Mouse (Mus musculus) forebrain, embryonic 10.5 days (tissue): ENCODE measurements around the gene Mxd3. TPM values are rescaled to one million over a fixed set of nuclear protein-coding genes. Genes with fewer than 3 reads are reported as not detected.

Experiments
- DNase-seq: peaks from one replicate; pipeline ENCODE4 v3.0.0-alpha.2; 2017; ENCODE audit warnings: low spot score; ENCODE audit errors: extremely low spot score
- H3K27ac ChIP-seq: fragments of 300-500 bp; sonication (generic); 2 replicates; pipeline ENCODE4 v1.5.1; 2016; ENCODE audit warnings: mild to moderate bottlenecking
- H3K27me3 ChIP-seq: fragments of 300-500 bp; sonication (generic); 2 replicates; pipeline ENCODE4 v1.6.1; 2016; ENCODE audit warnings: mild to moderate bottlenecking; ENCODE audit not compliant: poor library complexity, severe bottlenecking
- H3K36me3 ChIP-seq: fragments of 300-500 bp; sonication (generic); replicated peaks from 2 replicates; pipeline ENCODE4 v1.6.1; 2016; ENCODE audit warnings: mild to moderate bottlenecking, moderate library complexity
- H3K4me1 ChIP-seq: fragments of 300-500 bp; sonication (generic); 2 replicates; pipeline ENCODE4 v1.6.1; 2016
- H3K4me3 ChIP-seq: fragments of 300-500 bp; sonication (generic); 2 replicates; pipeline ENCODE4 v1.5.1; 2016; ENCODE audit warnings: mild to moderate bottlenecking, moderate library complexity
- H3K9me3 ChIP-seq: fragments of 300-500 bp; sonication (generic); 2 replicates; pipeline ENCODE4 v1.6.1; 2016; ENCODE audit warnings: mild to moderate bottlenecking, moderate library complexity
- WGBS: fragments of 180-500 bp; shearing (Covaris S2); methylation state at CpG from one replicate; pipeline ENCODE4 v1.1.7; 2016; 5-methylcytosine and 5-hydroxymethylcytosine counted together
- polyA plus RNA-seq: library from polyadenylated mRNA; unstranded; fragments of >200 nt; fragmentation: Nextera tagmentation; extraction: Ambion mirVana; gene quantifications from 2 replicates; pipeline ENCODE4 v1.2.1, GENCODE M21; 2016

The Mxd3 gene
- polyA plus RNA-seq, 1 experiment from 2014 or later: 28.5 TPM

DNA sequence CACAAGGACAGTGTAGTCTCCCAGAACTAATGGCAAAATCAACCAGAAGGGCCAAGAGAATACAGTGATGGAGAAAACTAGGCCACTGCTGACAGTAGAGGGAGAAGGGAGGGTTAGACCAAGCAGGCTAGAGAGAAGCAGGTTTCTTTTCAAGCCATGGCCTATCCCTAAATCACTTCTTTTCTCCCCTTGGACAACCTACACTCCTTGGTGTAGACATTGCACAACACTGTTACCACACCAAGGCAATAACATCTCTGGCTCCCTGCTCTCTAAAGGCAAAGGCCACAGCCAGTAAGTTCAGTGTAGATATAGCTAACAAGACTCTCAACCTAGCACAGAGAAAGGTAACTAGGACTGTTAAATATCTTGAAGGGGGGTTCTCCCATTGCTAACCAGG lies 31.5 kb upstream of the Mxd3 start:
- Histone ChIP-seq H3K27me3 (no peaks in the 10 kb centered on the region), H3K9me3 (no peaks in the 10 kb centered on the region), H3K4me3 (peak overlapping the region; percentile 97), H3K4me1 (peaks cover 19% of the 10 kb centered on the region), H3K36me3 (peaks cover 51% of the 10 kb centered on the region), H3K27ac (no peak overlapping the region)
- DNase-seq: no peak

DNA sequence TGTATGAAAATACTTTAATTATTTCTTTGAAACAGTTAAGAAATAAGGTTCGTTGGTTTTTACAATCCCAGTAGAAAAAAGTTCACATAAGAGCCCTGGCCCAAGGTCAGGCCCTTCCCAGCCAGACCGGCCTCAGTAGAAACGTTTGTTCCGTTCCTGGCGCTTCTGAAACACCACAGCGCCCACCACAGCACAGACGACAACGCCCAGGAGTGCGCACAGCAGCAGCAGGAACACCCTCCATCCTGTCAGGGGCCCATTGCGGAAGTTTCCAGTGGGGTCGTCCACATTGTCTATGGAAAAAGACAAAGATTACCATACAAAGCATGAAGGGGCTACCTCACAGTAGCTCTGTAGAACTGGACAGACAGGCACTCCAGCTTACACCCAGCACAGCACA lies 17.1 kb upstream of the Mxd3 start:
- no peak for DNase-seq
- Histone ChIP-seq H3K4me3 (no peak overlapping the region), H3K9me3 (no peaks in the 10 kb centered on the region), H3K27me3 (no peaks in the 10 kb centered on the region), H3K27ac (no peak overlapping the region), H3K36me3 (peaks cover 78% of the 10 kb centered on the region), H3K4me1 (no peaks in the 10 kb centered on the region)
- WGBS: 89% methylated on average over 11 of the region's 11 CpGs

DNA sequence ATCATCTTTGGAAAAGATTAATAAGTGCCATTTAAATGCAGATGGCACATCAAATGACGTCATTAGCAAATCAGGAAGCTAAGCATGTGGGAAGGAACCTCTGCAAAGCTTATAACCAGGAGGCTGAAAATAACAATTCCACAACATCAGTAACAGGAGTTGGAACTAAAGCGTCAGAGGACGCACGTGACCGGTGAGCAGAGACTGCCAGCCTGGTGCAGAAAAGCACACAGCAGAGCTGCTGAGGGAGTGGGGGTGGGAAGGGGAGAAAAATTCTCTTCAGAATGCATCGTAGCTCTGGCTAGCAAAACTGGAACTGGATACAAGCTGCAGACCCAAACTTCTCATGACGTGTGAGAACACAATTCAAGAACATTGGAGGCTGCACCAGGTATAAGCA lies 14.7 kb upstream of the Mxd3 start:
- 89% methylated on average over 7 of the region's 7 CpGs for whole genome bisulfite sequencing
- Histone ChIP-seq H3K4me1 (no peaks in the 10 kb centered on the region), H3K27ac (no peak overlapping the region), H3K4me3 (no peak overlapping the region), H3K9me3 (no peaks in the 10 kb centered on the region), H3K36me3 (peaks cover 55% of the 10 kb centered on the region), H3K27me3 (no peaks in the 10 kb centered on the region)
- no peak for DNase-seq

DNA sequence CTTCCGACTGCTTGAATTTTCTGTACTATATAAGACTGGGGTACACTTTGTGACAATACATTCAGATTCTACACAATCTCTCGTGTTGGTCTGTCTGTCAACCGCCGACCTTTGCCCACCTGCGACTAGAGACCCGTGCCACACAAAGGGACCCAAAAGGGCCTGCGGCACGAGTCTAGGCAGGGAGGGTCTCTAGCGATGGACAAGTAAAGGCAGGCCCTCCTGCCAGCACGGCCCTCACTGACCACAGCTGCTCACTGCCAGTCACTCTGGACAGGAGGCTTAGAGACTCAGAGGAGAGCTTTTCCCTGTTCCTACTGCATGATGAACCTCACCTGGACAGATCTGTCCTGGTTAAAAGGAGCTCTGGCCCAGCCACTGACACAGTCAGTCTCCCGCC lies 12.8 kb upstream of the Mxd3 start:
- no peak for DNase-seq
- 52% methylated on average over 11 of the region's 11 CpGs for WGBS

DNA sequence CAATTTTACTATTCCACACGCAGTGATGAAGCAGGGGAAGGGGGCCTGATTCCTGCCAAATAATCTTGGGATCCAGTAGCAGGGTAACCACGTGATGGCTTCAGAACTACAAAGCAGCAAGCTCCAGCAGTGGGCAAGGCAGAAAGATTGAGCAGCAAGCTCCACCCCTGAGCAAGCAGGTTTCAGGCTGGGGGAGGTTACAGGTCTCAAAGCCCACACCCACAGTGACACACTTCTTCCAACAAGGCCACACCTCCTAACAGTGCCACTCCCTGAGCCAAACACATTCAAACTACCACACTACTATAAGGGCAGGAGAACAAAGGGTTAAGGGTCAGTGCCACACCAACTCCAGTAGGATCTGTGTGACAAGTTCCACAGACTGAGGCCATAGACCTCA lies 9.6 kb upstream of the Mxd3 start:
- H3K27ac ChIP-seq: no peak overlapping the region
- no peak overlapping the region for H3K4me3 ChIP-seq
- peaks cover 6% of the 10 kb centered on the region for H3K36me3 ChIP-seq
- H3K4me1 ChIP-seq: peaks cover 6% of the 10 kb centered on the region
- 43% methylated on average over 2 of the region's 2 CpGs for WGBS
- no peak for DNase-seq
- no peaks in the 10 kb centered on the region for H3K27me3 ChIP-seq
- H3K9me3 ChIP-seq: no peaks in the 10 kb centered on the region

More for the DNA sequence above, 12.8 kb upstream of the Mxd3 start:
- Histone ChIP-seq H3K27ac (no peak overlapping the region), H3K4me1 (peaks cover 1% of the 10 kb centered on the region), H3K27me3 (no peaks in the 10 kb centered on the region), H3K9me3 (no peaks in the 10 kb centered on the region), H3K4me3 (no peak overlapping the region), H3K36me3 (peaks cover 38% of the 10 kb centered on the region)

DNA sequence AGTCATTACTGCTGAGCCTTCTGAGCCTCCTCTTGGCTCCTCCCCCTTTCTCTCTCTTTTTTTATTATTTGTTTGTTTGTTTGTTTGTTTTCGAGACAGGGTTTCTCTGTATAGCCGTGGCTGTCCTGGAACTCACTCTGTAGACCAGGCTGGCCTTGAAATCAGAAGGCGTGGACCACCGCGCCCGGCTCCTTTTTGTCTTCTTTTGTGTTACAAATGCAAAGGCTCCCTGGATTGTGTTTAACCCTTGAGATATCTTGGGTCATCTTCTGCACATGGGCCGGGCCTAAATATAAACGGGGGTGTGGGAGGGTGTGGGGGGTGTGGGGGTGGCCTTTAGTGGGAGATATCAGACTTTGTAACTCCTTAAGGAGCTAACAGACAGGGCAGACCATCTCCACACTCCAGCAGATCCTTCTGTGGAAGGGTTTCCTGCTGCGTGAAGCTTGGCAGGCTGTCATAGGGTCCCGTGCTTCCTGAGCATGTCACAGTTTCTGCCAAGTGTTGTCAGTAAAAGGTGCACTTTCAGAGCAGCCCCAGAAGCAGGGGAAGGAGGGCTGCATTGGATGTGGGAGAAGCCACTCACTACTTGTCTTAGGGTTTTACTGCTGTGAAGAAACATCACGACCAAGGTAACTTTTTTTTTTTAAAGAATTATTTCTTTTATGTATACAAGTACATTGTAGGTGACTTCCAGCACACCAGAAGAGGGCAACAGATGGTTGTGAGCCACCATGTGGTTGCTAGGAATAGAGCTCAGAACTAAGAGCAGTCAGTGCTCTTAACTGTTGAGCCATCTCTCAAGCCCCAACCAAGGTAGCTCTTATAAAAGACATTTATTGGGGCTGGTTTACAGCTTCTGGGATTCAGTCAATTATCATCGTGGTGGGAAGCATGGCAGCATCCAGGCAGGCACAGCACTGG lies 8.8 kb upstream of the Mxd3 start:
- WGBS: 77% methylated on average over 12 of the region's 12 CpGs

DNA sequence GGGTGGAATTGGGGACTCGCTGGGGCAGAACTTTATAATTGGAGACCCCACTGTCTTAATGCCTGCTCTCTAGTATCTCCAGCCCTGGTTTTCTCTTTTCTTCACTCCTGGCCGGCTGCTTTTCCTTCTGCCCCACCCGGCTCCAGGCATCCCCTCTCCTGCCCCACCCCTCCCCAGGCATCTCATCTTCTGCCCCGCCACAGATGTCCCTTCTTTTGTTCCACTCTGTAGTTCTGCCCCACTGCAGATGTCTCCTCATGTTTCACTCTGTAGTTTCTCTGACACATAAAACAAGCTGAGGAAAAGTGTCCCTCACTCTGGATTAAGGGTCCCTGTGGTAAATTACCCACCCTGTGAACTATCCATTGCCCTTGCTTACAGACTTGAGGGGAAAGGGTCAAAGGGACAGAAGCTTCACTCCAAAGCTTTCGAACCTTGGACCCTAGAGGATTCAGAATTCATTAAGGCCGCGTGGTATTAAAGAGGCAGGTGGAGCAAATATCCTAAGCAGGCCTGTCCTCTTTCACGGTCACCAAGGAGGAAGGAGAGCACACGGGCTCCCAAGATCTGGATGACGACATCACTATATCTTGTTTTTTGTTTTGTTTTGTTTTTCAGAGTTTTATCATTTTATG lies 7.8 kb upstream of the Mxd3 start:
- H3K27me3 ChIP-seq: no peaks in the 10 kb centered on the region
- H3K27ac ChIP-seq: no peak overlapping the region
- H3K4me1 ChIP-seq: peaks cover 6% of the 10 kb centered on the region
- 67% methylated on average over 10 of the region's 10 CpGs for WGBS
- no peak for DNase-seq
- no peaks in the 10 kb centered on the region for H3K9me3 ChIP-seq
- H3K4me3 ChIP-seq: no peak overlapping the region
- no peaks in the 10 kb centered on the region for H3K36me3 ChIP-seq

More for the DNA sequence above, 8.8 kb upstream of the Mxd3 start:
- H3K36me3 ChIP-seq: no peaks in the 10 kb centered on the region
- H3K27ac ChIP-seq: no peak overlapping the region
- H3K9me3 ChIP-seq: no peaks in the 10 kb centered on the region
- DNase-seq: no peak
- no peak overlapping the region for H3K4me3 ChIP-seq
- H3K27me3 ChIP-seq: no peaks in the 10 kb centered on the region
- H3K4me1 ChIP-seq: peaks cover 6% of the 10 kb centered on the region

DNA sequence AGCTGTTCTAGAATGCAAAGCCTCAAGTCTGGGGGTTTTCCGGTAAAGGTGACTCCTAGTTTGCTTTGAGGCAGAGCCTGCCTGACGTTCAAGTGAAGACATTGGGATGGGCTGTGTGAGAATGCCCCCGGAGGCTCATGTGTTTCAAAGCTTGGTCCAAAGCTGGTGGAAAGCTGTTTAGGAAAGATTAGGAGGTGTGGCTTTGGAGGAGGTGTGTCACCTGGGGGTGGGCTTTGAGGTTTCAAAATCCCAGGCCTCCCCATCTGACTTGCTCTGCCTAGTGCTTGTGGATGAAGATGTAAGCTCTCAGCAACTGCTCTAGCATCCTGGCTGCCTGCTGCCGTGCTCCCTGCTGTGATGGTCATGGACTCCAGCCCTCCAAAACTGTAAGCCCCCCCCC lies 6.1 kb upstream of the Mxd3 start:
- Histone ChIP-seq H3K4me3 (no peak overlapping the region), H3K27me3 (peaks cover 8% of the 10 kb centered on the region; the same call in 1 of the 2 replicates), H3K9me3 (no peaks in the 10 kb centered on the region), H3K27ac (no peak overlapping the region), H3K4me1 (peaks cover 14% of the 10 kb centered on the region), H3K36me3 (no peaks in the 10 kb centered on the region)
- WGBS: 91% methylated on average over 4 of the region's 4 CpGs
- DNase-seq: no peak

DNA sequence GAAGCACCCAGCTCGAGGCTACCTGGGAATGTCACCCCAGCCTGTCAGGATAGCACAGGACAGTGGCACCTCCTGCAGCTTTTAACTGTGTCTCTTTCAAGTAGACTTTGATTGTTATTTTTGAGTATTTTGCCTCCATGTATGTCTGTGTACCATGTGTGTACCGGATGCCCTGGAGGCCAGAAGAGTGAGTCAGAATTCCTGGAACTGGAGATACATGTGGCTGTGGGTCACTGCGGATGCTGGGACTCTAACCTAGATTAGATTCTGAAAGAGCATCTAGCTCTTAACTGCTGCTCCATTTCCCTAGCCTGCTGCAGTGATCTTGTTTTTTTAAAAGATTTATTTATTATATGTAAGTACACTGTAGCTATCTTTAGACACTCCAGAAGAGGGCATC lies 2.7 kb upstream of the Mxd3 start:
- Histone ChIP-seq H3K9me3 (no peaks in the 10 kb centered on the region), H3K4me3 (no peak overlapping the region), H3K36me3 (no peaks in the 10 kb centered on the region), H3K27ac (no peak overlapping the region), H3K4me1 (peaks cover 44% of the 10 kb centered on the region), H3K27me3 (peaks cover 17% of the 10 kb centered on the region)
- 89% methylated on average over 3 of the region's 3 CpGs for WGBS
- DNase-seq: no peak

DNA sequence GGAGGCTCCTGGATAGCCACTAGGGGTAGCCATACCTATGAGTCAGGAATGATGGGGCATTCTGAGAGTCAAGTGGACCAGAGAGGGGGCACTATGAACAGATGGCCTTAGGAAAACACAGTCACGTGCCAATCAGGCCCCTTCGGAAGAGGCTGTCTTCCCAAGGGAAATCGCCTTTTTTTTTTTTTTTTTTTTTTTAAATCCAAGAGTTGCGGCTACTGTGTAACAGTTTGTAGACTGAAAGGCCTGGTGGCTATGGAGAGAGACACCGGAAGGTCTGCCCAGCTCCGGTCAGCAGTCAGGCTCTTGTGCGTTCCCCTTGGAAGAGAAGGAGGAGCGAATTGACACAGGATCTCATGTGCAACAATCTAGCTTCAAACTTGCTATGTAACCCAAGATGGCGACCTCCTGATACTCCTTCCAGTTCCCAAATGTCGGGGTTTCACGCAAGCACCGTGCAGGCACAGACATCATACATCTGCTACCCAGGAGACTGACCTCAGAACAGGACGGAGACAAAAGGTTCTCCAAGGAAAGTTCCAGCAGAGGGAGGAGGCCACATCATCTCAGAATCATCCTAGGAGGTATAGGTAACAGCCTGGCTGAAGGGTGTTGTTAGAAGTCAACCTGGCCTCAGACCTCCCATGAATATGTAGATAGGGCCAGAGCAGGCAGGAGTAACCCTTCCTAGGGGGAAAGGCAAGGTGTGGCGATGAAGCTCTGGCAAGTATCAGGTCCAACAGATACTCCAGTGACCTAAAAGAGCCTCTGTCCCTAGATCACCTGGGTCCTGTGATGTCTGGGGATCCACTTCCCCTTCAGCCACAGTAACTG lies 1.2 kb upstream of the Mxd3 start:
- H3K9me3 ChIP-seq: no peaks in the 10 kb centered on the region
- H3K4me3 ChIP-seq: peak overlapping the region; percentile 78
- H3K4me1 ChIP-seq: peaks cover 44% of the 10 kb centered on the region
- WGBS: 48% methylated on average over 14 of the region's 14 CpGs
- H3K36me3 ChIP-seq: peaks cover 15% of the 10 kb centered on the region
- peaks cover 17% of the 10 kb centered on the region for H3K27me3 ChIP-seq
- peak overlapping the region; percentile 97 for H3K27ac ChIP-seq
- no peak for DNase-seq

DNA sequence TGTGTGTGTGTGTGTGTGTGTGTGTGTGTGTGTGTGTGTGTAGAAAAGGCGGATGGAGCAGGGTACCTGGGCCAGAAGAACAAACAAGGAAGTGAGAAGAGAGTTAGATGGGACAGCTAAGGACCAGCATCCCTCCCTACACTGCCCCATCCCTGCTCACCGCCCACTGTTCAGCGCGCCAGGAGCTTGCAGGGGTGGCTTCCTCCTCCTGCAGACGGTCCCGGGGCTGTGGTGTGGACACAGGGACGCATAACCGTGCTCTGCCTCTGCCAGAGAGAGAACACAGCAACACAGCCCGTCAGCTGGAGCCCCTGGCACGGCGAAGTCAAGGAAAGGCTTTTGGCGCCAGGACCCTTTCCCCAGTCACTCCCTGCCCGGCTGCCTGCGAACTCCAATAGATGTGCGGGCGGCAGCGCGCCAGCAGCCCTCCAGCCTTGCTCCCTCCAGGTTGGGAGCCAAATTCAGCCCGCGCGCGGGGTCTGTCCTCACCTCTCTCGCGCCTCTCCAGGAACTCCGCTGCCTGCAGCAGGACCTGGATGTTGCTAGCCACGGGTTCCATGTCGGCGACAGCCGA lies 427 bp downstream of the Mxd3 start:
- Histone ChIP-seq H3K9me3 (no peaks in the 10 kb centered on the region), H3K36me3 (peaks cover 31% of the 10 kb centered on the region), H3K4me3 (peak overlapping the region; percentile 78), H3K4me1 (peaks cover 44% of the 10 kb centered on the region), H3K27me3 (peaks cover 17% of the 10 kb centered on the region), H3K27ac (peak overlapping the region; percentile 97)
- no peak for DNase-seq
- WGBS: 1% methylated on average over 29 of the region's 29 CpGs

DNA sequence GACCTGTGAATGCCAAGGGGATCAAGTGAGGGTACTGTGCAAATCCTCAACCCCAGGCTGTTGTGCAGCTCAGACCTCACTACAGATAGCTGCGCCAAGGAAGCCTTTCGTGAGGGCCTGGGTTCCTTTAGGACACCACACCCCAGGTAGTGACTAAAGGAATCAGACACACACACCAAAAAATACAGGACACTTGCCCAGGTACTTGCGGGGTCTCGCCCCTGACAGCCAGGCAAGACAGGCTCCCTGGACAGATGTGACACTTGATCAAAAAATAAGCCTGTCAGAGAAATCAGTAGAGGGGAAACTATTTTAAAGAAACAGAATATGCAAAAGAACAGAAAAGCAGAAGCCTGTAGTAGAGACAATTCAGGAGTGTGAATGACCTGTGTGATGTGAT lies 982 bp downstream of the Mxd3 start:
- H3K36me3 ChIP-seq: peaks cover 36% of the 10 kb centered on the region
- DNase-seq: no peak
- H3K9me3 ChIP-seq: no peaks in the 10 kb centered on the region
- H3K27me3 ChIP-seq: peaks cover 17% of the 10 kb centered on the region
- H3K4me1 ChIP-seq: peaks cover 48% of the 10 kb centered on the region
- peak overlapping the region; percentile 97; the same call in 1 of the 2 replicates for H3K27ac ChIP-seq
- peak overlapping the region; percentile 78 for H3K4me3 ChIP-seq
- WGBS: 88% methylated on average over 4 of the region's 4 CpGs
